In genomic region chr2:115860141-115860480, GRCm38 (mm10) we compare ENCODE assay signal across 8 mouse cellular contexts.
DNase-seq lines count a peak whose midpoint lies in the region; ATAC-seq and TF ChIP-seq lines count a peak whose summit lies in the region.
"Had no signal": no experiment of that assay in that cellular context is flagged by ENCODE, and none has a peak within 500 bp of the region (broad histone marks: within the 10 kb centered on the region; RNA-seq: fewer than 3 reads in every experiment).

No protein-coding gene starts in this region.

- peak; percentile 26 for DNase-seq in adipocyte (ENCODE audit: low spot score)
- DNase-seq in embryo, embryonic 10 days (ENCODE audit: low spot score), result peak; percentile 85
- no peak for DNase-seq in liver, postnatal 0 days
- DNase-seq in T-cell, adult 2 months (ENCODE audit: low spot score), result no peak
- DNase-seq in right cerebral cortex, postnatal 10 days (ENCODE audit: low spot score in 2 of 2), result no peak
- no peak for DNase-seq in layer of hippocampus, adult 9-11 months

- no peak for TF ChIP-seq EP300 in liver, postnatal 0 days (IDR thresholded peaks at IDR 0.05; ENCODE audit: low read depth)

- TF ChIP-seq CTCF in liver, postnatal 0 days (IDR thresholded peaks at IDR 0.05; ENCODE audit: low read depth), result no peak

- H3K4me2 ChIP-seq in intestine, embryonic 15.5 days (replicated peaks), result peak overlapping the region; percentile 50
- H3K4me2 ChIP-seq in liver, postnatal 0 days (ENCODE audit: low read depth, low read length), result peak overlapping the region; percentile 66

- peaks cover 18% of the 10 kb centered on the region for H3K4me1 ChIP-seq in intestine, embryonic 15.5 days (replicated peaks)
- no peaks in the 10 kb centered on the region for H3K4me1 ChIP-seq in liver, postnatal 0 days (ENCODE audit: insufficient read depth)

- no peak overlapping the region for H3K27ac ChIP-seq in intestine, embryonic 15.5 days
- H3K27ac ChIP-seq in liver, postnatal 0 days (ENCODE audit: low read depth), result no peak overlapping the region
- H3K27ac ChIP-seq: macrophage had no signal

- H3K36me3 ChIP-seq in intestine, embryonic 15.5 days, result no peaks in the 10 kb centered on the region
- no peaks in the 10 kb centered on the region for H3K36me3 ChIP-seq in liver, postnatal 0 days (replicated peaks; ENCODE audit: insufficient read depth, low read length)

- peak overlapping the region; percentile 9; the same call in 1 of the 2 replicates for H3K9ac ChIP-seq in intestine, embryonic 15.5 days
- H3K9ac ChIP-seq in liver, postnatal 0 days (replicated peaks), result no peak overlapping the region

- H3K9me3 ChIP-seq in intestine, embryonic 15.5 days, result no peaks in the 10 kb centered on the region
- H3K9me3 ChIP-seq in liver, postnatal 0 days (ENCODE audit: low read length), result no peaks in the 10 kb centered on the region

- peak overlapping the region; percentile 8; the same call in 1 of the 2 replicates for H3K4me3 ChIP-seq in intestine, embryonic 15.5 days (replicated peaks)
- H3K4me3 ChIP-seq in liver, postnatal 0 days (ENCODE audit: low read depth, low read length), result peak overlapping the region; percentile 27

- WGBS in intestine, embryonic 15.5 days, result 4% methylated on average over 15 of the region's 15 CpGs
- 3% methylated on average over 15 of the region's 15 CpGs for WGBS in liver, postnatal 0 days (ENCODE audit: insufficient replicate concordance)

- peaks cover 5% of the 10 kb centered on the region for H3K27me3 ChIP-seq in intestine, embryonic 15.5 days (replicated peaks)
- peaks cover 64% of the 10 kb centered on the region for H3K27me3 ChIP-seq in liver, postnatal 0 days (ENCODE audit: insufficient read depth, low read length)

- peak; percentile 49; the same call in 1 of the 2 replicates for ATAC-seq in intestine, embryonic 15.5 days
- ATAC-seq in liver, postnatal 0 days, result no peak

Comparison
In these comparisons a context has a peak if more than half of its experiments do, and no peak if none do; other contexts are left out.
1. DNase-seq: peak in adipocyte (single experiment) and embryo, embryonic 10 days (single experiment); none in liver, postnatal 0 days (single experiment), T-cell, adult 2 months (single experiment), right cerebral cortex, postnatal 10 days (0 of 2) and layer of hippocampus, adult 9-11 months (single experiment).